In the genomic region with DNA sequence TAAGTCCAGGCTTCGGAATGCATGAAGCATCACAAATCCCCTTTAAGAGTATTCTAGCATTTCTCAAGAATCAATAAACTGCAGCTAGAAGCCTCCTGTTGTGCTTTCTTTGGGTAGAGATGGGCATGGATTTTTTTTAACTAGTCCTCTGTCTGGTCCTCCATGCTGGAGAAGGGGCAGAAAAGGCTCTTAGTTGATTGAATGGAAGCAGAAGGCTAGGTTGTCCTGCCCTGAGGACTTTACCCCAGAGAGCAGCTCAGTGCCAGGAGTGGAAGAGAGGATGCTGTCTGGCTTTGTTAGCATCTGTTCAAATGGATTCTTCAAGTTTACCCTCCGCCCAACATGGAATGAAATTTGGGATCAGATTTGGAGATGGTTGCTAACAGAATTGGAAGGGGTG, we compare ENCODE assay signal across 26 mouse cellular contexts. TPM values are rescaled to one million over a fixed set of nuclear protein-coding genes. Genes with fewer than 3 reads are reported as not detected.
DNase-seq lines count a peak whose midpoint lies in the region; ATAC-seq lines count a peak whose summit lies in the region.
"Had no signal": no experiment of that assay in that cellular context is flagged by ENCODE, and none has a peak within 500 bp of the region (broad histone marks: within the 10 kb centered on the region; RNA-seq: fewer than 3 reads in every experiment).

No protein-coding gene starts in this region.

- no peak overlapping the region for H3K9ac ChIP-seq in heart, embryonic 12.5 days
- H3K9ac ChIP-seq: embryonic facial prominence, embryonic 13.5 days; embryonic facial prominence, embryonic 15.5 days; forebrain, embryonic 12.5 days had no signal

- H3K9me3 ChIP-seq in heart, embryonic 10.5 days: no peaks in the 10 kb centered on the region
- no peaks in the 10 kb centered on the region for H3K9me3 ChIP-seq in heart, embryonic 12.5 days (replicated peaks)
- H3K9me3 ChIP-seq in embryonic facial prominence, embryonic 10.5 days: no peaks in the 10 kb centered on the region
- H3K9me3 ChIP-seq: embryonic facial prominence, embryonic 13.5 days; embryonic facial prominence, embryonic 15.5 days; forebrain, embryonic 10.5 days; forebrain, embryonic 12.5 days had no signal

- H3K27ac ChIP-seq in heart, embryonic 10.5 days: no peak overlapping the region
- no peak overlapping the region for H3K27ac ChIP-seq in heart, embryonic 12.5 days (ENCODE audit: poor library complexity, severe bottlenecking)
- no peak overlapping the region for H3K27ac ChIP-seq in embryonic facial prominence, embryonic 10.5 days (replicated peaks)
- H3K27ac ChIP-seq: embryonic facial prominence, embryonic 13.5 days; embryonic facial prominence, embryonic 15.5 days; forebrain, embryonic 10.5 days; forebrain, embryonic 12.5 days had no signal

- 84% methylated on average over 2 of the region's 2 CpGs for WGBS in heart, embryonic 10.5 days
- WGBS in heart, embryonic 12.5 days: 91% methylated on average over 2 of the region's 2 CpGs
- WGBS in embryonic facial prominence, embryonic 10.5 days: 93% methylated on average over 2 of the region's 2 CpGs

- H3K36me3 ChIP-seq in heart, embryonic 10.5 days: no peaks in the 10 kb centered on the region
- no peaks in the 10 kb centered on the region for H3K36me3 ChIP-seq in heart, embryonic 12.5 days
- no peaks in the 10 kb centered on the region for H3K36me3 ChIP-seq in embryonic facial prominence, embryonic 10.5 days (replicated peaks)
- H3K36me3 ChIP-seq: embryonic facial prominence, embryonic 13.5 days; embryonic facial prominence, embryonic 15.5 days; forebrain, embryonic 10.5 days; forebrain, embryonic 12.5 days; G1E had no signal

- H3K4me3 ChIP-seq in heart, embryonic 10.5 days: no peak overlapping the region
- no peak overlapping the region for H3K4me3 ChIP-seq in heart, embryonic 12.5 days
- H3K4me3 ChIP-seq in embryonic facial prominence, embryonic 10.5 days: no peak overlapping the region
- H3K4me3 ChIP-seq: embryonic facial prominence, embryonic 13.5 days; embryonic facial prominence, embryonic 15.5 days; erythroblast, embryonic 14.5 days; forebrain, embryonic 10.5 days; forebrain, embryonic 12.5 days had no signal

- H3K4me1 ChIP-seq in heart, embryonic 10.5 days: peaks cover 5% of the 10 kb centered on the region; the same call in 1 of the 2 replicates
- H3K4me1 ChIP-seq in heart, embryonic 12.5 days (replicated peaks): no peaks in the 10 kb centered on the region
- H3K4me1 ChIP-seq in embryonic facial prominence, embryonic 10.5 days: peaks cover 6% of the 10 kb centered on the region
- H3K4me1 ChIP-seq: embryonic facial prominence, embryonic 15.5 days had no signal

- no peak for ATAC-seq in cerebellum, adult (ENCODE audit: insufficient number of reproducible peaks, low FRiP score, low TSS enrichment)
- ATAC-seq in heart, embryonic 12.5 days (ENCODE audit: insufficient number of reproducible peaks, low FRiP score): no peak
- ATAC-seq: activated CD4-positive, CD25-positive, alpha-beta regulatory T cell, adult 4 months; CD4-positive, CD25-positive, alpha-beta regulatory T cell, adult 4 months; forebrain, embryonic 14.5 days; forebrain, embryonic 16.5 days had no signal

- H3K4me2 ChIP-seq in heart, embryonic 12.5 days: no peak overlapping the region
- H3K4me2 ChIP-seq: embryonic facial prominence, embryonic 13.5 days; embryonic facial prominence, embryonic 15.5 days; forebrain, embryonic 12.5 days had no signal

- H3K27me3 ChIP-seq in heart, embryonic 10.5 days (ENCODE audit: insufficient read depth, poor library complexity, severe bottlenecking): peaks cover 11% of the 10 kb centered on the region; the same call in 1 of the 2 replicates
- H3K27me3 ChIP-seq in heart, embryonic 12.5 days (replicated peaks): no peaks in the 10 kb centered on the region
- H3K27me3 ChIP-seq in embryonic facial prominence, embryonic 10.5 days (replicated peaks; ENCODE audit: low read depth, poor library complexity, severe bottlenecking): no peaks in the 10 kb centered on the region
- H3K27me3 ChIP-seq: CH12.LX; embryonic facial prominence, embryonic 13.5 days; embryonic facial prominence, embryonic 15.5 days; forebrain, embryonic 12.5 days had no signal

- peak; percentile 31 to 52 for DNase-seq in cerebellum, postnatal 10 days
- DNase-seq in heart, embryonic 10.5 days (ENCODE audit: low spot score): peak; percentile 19
- DNase-seq in embryonic facial prominence, embryonic 10.5 days (ENCODE audit: low spot score): peak; percentile 3
- DNase-seq in right cerebral cortex, postnatal 14 days: no peak
- DNase-seq: adrenal gland, adult 8-10 months; adrenal gland, postnatal 14 days; adrenal gland, postnatal 36 days; B cell, adult 2 months; cerebellum, adult 11 months; cerebellum, adult 18-20 months; cerebellum, adult 8-10 months; cerebellum, adult 9-11 months; cerebellum, postnatal 25 days had no signal

RNA-seq across cellular contexts. Expression of gene Ephb1, which starts 25.7 kb away (rescaled TPM):
- 0.52 and 1.3 TPM in 2 replicates for polyA plus RNA-seq in heart, embryonic 10.5 days (2016; fragmentation: Nextera tagmentation; extraction: Ambion mirVana)
- 0.33 and 0.66 TPM in 2 replicates for polyA plus RNA-seq in heart, embryonic 12.5 days (2016; fragmentation: Nextera tagmentation; extraction: Ambion mirVana)
- 4.7 and 6.1 TPM in 2 replicates for polyA plus RNA-seq in embryonic facial prominence, embryonic 10.5 days (2016; fragmentation: Nextera tagmentation; extraction: Ambion mirVana)
- polyA plus RNA-seq: activated CD4-positive, CD25-positive, alpha-beta regulatory T cell, adult 4 months; CD4-positive, CD25-positive, alpha-beta regulatory T cell, adult 4 months; erythroblast, embryonic 14.5 days; G1E had no signal
